Mouse (Mus musculus) heart, embryonic 11.5 days (tissue): Measurements from ENCODE around the gene Slc23a2. TPM values are rescaled to one million over a fixed set of nuclear protein-coding genes. Genes with fewer than 3 reads are reported as not detected.

Experiments used
- ATAC-seq: fragments of 200-750 bp; cut with Nextera tagmentation; replicated peaks from 2 replicates; pipeline ENCODE4 v1.8.0; 2017; ENCODE audit warnings: moderate library complexity; ENCODE audit not compliant: insufficient number of reproducible peaks, low FRiP score, low TSS enrichment
- H3K27ac ChIP-seq: fragments of 300-500 bp; sonication (generic); 2 replicates; pipeline ENCODE4 v1.5.1; 2014; ENCODE audit warnings: mild to moderate bottlenecking, low read depth, low read length
- H3K27me3 ChIP-seq: fragments of 300-500 bp; sonication (generic); 2 replicates; pipeline ENCODE4 v1.6.1; 2014; ENCODE audit warnings: mild to moderate bottlenecking, low read length, mixed read lengths; ENCODE audit not compliant: control insufficient read depth, insufficient read depth
- H3K36me3 ChIP-seq: fragments of 300-500 bp; sonication (generic); 2 replicates; pipeline ENCODE4 v1.6.1; 2014; ENCODE audit warnings: mild to moderate bottlenecking, low read length, moderate library complexity, mixed read lengths; ENCODE audit not compliant: control insufficient read depth, insufficient read depth
- H3K4me1 ChIP-seq: fragments of 300-500 bp; sonication (generic); 2 replicates; pipeline ENCODE4 v1.6.1; 2014; ENCODE audit warnings: low read length; ENCODE audit not compliant: control insufficient read depth, insufficient read depth
- H3K4me2 ChIP-seq: fragments of 300-500 bp; sonication (generic); 2 replicates; pipeline ENCODE4 v1.6.1; 2014; ENCODE audit warnings: mild to moderate bottlenecking, moderate library complexity
- H3K4me3 ChIP-seq: fragments of 300-500 bp; sonication (generic); 2 replicates; pipeline ENCODE4 v1.5.1; 2014; ENCODE audit warnings: low read depth, low read length
- H3K9ac ChIP-seq: fragments of 300-500 bp; sonication (generic); 2 replicates; pipeline ENCODE4 v1.6.1; 2014; ENCODE audit warnings: mild to moderate bottlenecking, low read depth, low read length, moderate library complexity
- H3K9me3 ChIP-seq: fragments of 300-500 bp; sonication (generic); replicated peaks from 2 replicates; pipeline ENCODE4 v1.6.1; 2016; ENCODE audit warnings: low read length; ENCODE audit not compliant: control insufficient read depth
- WGBS: fragments of 180-500 bp; shearing (Covaris S2); extraction: QIAGEN DNeasy Blood & Tissue Kit; methylation state at CpG from one replicate; pipeline ENCODE4 v1.1.7; 2014; ENCODE audit not compliant: insufficient replicate concordance; 5-methylcytosine and 5-hydroxymethylcytosine counted together
- polyA plus RNA-seq: library from polyadenylated mRNA; unstranded; fragments of >200 nt; fragmentation: Nextera tagmentation; extraction: Ambion mirVana; gene quantifications from 2 replicates; pipeline ENCODE4 v1.2.1, GENCODE M21; 2014

The Slc23a2 gene
- polyA plus RNA-seq, 1 experiment from 2014 or later: 8.7 TPM

DNA sequence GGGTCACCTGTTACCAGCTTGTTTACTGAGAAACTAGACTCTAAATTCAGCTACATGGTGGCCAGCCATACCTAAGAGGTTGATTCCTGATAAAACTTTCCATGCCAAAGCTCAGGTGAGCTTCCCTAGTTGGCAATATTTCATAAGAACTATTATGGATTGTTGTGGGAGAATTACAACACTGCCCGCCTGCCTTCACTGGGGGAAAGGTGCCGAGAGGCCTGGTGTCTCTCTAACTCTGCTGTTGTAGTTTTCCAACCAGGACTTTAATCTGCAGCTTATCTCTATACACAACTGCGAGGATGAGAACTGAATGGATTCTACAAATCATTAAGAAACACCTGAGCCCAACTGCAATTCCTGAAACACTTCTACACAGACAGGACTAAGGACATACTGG, 52.2 kb downstream of the Slc23a2 start:
- H3K4me3 ChIP-seq: no peak overlapping the region
- 71% methylated on average over 3 of the region's 3 CpGs for WGBS
- 0 out of 2 replicates have a peak, but pooled peaks cover 4% of the 10 kb centered on the region for H3K4me1 ChIP-seq
- no peak for ATAC-seq
- H3K9ac ChIP-seq: no peak overlapping the region
- H3K27me3 ChIP-seq: no peaks in the 10 kb centered on the region
- no peak overlapping the region for H3K4me2 ChIP-seq
- H3K9me3 ChIP-seq: no peaks in the 10 kb centered on the region
- no peaks in the 10 kb centered on the region; the same call in 1 of the 2 replicates for H3K36me3 ChIP-seq
- no peak overlapping the region for H3K27ac ChIP-seq

DNA sequence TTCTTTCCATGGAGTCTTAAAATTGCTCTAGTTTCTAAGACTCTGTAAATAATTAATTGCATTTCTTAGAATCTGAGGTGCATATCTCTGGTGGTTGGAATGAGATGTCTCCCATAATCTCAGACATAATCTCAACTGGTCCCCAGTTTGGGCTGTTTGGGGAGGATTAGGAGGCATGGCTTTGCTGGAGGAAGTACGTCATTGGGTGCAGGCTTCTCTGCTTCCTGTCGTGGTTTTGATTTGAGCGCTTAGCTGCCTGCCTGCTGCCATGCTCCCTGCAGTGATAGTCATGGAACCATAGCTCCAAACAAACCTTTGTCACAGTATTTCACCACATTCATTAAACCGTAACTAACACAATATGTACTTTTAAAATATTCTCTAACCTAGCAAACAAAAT, 53.2 kb downstream of the Slc23a2 start:
- Histone ChIP-seq H3K9ac (no peak overlapping the region), H3K9me3 (no peaks in the 10 kb centered on the region), H3K36me3 (no peaks in the 10 kb centered on the region; the same call in 1 of the 2 replicates), H3K4me2 (no peak overlapping the region), H3K4me1 (0 out of 2 replicates have a peak, but pooled peaks cover 4% of the 10 kb centered on the region), H3K4me3 (no peak overlapping the region), H3K27ac (no peak overlapping the region), H3K27me3 (no peaks in the 10 kb centered on the region)
- WGBS: 68% methylated on average over 4 of the region's 4 CpGs
- no peak for ATAC-seq

DNA sequence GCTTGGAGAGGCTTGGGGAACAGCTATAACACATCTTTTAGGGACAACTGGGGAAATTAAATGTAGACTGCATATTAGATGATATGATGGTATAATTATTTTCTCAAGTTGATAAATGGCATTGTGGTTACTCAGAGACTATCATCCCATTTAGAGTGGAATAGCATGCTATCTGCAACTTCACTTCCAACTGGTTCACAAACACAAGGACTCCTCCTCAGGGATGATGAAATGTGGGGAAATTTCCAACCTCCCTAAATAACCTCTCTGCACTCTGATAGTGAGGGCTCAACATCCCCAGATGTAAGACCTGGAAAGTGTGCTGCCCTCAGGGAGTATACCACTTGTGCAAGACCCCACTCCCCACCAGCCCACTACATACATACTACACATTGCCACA, 60.1 kb downstream of the Slc23a2 start:
- H3K9ac ChIP-seq: no peak overlapping the region
- peaks cover 5% of the 10 kb centered on the region; the same call in 1 of the 2 replicates for H3K4me1 ChIP-seq
- no peak overlapping the region for H3K4me2 ChIP-seq
- no peaks in the 10 kb centered on the region for H3K36me3 ChIP-seq
- no peak overlapping the region for H3K4me3 ChIP-seq
- no peaks in the 10 kb centered on the region for H3K9me3 ChIP-seq
- no peak overlapping the region for H3K27ac ChIP-seq
- H3K27me3 ChIP-seq: no peaks in the 10 kb centered on the region
- ATAC-seq: no peak

DNA sequence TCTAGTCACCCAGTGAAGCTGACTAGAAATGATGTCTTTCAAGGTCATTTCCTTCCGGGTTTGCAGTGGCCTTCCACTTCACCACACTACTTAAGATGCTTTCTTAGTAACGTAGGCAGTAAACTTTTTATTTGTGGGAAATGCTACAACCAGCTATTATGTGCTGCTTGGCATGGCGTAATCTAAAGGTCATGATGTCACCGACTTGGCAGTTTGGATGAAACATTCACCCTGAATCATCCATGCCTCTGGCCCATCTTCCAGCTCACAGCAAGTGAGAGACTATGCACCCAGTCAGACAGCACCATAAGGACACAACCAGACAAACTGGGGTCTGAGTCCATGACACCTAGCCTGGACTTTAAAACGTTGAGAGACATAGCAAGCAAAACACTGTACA, 60.5 kb downstream of the Slc23a2 start:
- ATAC-seq: no peak
- Histone ChIP-seq H3K27ac (no peak overlapping the region), H3K27me3 (no peaks in the 10 kb centered on the region), H3K4me2 (no peak overlapping the region), H3K9ac (no peak overlapping the region), H3K4me1 (peaks cover 9% of the 10 kb centered on the region), H3K36me3 (no peaks in the 10 kb centered on the region), H3K9me3 (no peaks in the 10 kb centered on the region), H3K4me3 (no peak overlapping the region)
- WGBS: 87% methylated on average over 5 of the region's 5 CpGs

DNA sequence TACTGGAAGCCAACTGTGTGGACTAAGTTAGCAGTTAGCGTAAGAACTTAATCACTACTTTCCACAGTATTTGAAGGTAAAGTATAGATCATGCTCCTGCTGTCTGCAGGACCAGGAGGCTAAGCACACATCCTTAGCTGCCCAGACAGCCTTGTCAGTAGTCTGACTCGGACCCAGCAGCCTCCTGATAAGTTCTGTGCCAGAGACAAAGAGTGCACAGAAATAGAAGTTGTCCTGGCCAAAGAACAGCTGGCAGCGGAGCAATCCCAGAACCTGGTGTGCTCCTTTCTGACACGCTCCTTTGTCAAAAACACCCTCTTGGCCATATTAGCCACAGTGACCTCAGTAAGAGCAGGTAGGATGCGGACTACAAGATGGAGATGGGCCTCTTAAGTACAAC, 65.8 kb downstream of the Slc23a2 start:
- H3K36me3 ChIP-seq: no peaks in the 10 kb centered on the region
- H3K4me3 ChIP-seq: no peak overlapping the region
- H3K9ac ChIP-seq: no peak overlapping the region
- H3K9me3 ChIP-seq: no peaks in the 10 kb centered on the region
- peaks cover 31% of the 10 kb centered on the region for H3K4me1 ChIP-seq
- peak; percentile 55; the same call in 1 of the 2 replicates for ATAC-seq
- no peak overlapping the region for H3K4me2 ChIP-seq
- 39% methylated on average over 5 of the region's 5 CpGs for WGBS
- H3K27ac ChIP-seq: peak overlapping the region; percentile 64
- no peaks in the 10 kb centered on the region for H3K27me3 ChIP-seq

DNA sequence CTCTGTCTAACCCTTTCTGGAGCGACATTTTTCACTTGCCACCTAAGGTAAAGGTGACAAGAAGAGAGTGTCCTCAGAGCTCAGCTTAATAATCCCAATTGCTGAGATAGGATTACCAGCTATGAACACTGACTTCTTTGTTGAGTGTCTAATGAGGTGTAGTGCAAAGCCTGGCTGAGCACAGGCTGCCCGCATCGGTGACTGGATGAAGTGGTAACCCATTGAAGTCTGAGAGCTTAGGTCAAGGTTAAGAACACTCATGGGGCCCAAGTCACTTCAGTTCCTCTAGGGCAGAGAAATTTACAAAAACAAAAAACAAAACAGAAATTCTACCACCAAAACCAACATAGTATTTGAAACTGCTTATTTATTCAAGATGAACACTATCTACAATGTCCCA, 71.9 kb downstream of the Slc23a2 start:
- Histone ChIP-seq H3K9me3 (no peaks in the 10 kb centered on the region), H3K9ac (no peak overlapping the region), H3K4me3 (no peak overlapping the region), H3K36me3 (peaks cover 4% of the 10 kb centered on the region), H3K27ac (no peak overlapping the region), H3K4me1 (peaks cover 12% of the 10 kb centered on the region), H3K4me2 (no peak overlapping the region), H3K27me3 (no peaks in the 10 kb centered on the region)
- WGBS: 77% methylated on average over 3 of the region's 3 CpGs
- no peak for ATAC-seq

DNA sequence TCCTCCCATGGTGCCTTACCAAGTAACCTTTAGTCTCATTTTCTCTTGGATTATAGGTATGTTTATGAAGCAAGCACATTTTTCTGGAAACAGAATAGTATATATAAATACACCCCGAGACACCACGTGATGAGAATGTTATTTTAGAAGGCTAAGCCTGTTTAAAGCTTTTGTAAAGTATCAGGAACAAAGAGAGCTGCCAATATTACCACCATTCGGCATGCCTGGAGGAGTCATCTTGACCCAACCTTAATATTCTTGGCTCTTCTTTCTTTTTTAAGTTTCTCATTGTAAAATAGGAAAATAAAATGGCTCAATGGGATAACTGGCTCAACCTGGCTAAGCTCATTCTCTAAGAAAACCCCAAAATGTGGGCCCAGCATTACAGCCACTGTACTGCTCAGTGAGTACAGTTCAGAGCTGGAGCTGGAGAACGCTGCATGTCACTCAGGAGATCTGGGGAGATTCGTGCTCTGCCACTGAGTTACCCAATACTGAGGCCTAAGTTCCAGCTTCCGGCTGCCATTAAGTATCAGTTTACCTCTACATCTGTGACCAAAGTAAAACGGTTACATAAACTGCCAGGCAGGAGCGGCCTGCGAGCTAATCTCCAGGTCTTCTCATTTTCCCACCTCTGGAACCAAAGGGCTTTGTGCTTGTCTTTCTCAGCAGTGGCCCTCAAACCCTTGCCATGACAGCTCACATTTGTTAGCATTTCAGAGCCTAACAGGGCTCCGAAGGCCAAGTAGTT, 74.7 kb downstream of the Slc23a2 start:
- H3K4me3 ChIP-seq: no peak overlapping the region
- no peaks in the 10 kb centered on the region for H3K27me3 ChIP-seq
- H3K9ac ChIP-seq: no peak overlapping the region
- no peaks in the 10 kb centered on the region for H3K4me1 ChIP-seq
- no peak overlapping the region for H3K4me2 ChIP-seq
- no peaks in the 10 kb centered on the region for H3K9me3 ChIP-seq
- ATAC-seq: no peak
- WGBS: 83% methylated on average over 10 of the region's 10 CpGs
- H3K27ac ChIP-seq: no peak overlapping the region
- peaks cover 6% of the 10 kb centered on the region for H3K36me3 ChIP-seq

DNA sequence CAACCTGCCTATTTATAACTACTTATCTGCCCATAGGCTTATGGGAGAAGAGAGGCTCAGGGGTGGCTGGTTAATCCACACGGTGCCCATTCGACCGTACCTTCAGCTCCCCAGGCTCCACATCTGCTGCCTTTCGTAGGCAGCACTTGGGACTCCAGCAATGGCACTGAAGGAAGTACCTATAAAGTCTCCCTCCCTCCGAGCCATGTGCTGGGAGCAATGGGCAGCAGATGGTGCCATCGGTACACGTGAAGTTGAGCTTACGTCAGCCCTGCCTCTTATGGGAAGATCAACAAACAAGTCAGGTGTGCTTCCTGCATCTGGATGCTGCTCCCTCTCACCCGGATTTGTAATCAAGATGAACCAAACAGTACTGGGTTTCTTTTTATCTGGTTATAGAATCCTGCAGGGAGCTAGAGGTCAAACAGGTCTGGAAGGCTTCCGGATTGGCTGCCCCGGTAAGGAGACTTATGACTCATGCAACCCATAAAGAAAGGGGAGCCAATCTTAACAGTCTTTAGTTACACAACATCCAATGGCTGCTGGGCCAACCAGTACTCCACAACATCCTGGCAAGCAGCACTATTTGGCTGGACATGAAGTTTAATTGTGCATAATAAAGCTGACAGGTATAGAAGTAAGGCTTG, 80.6 kb downstream of the Slc23a2 start:
- Histone ChIP-seq H3K36me3 (peaks cover 2% of the 10 kb centered on the region; the same call in 1 of the 2 replicates), H3K4me3 (no peak overlapping the region), H3K9me3 (no peaks in the 10 kb centered on the region), H3K4me2 (no peak overlapping the region), H3K9ac (no peak overlapping the region), H3K4me1 (peaks cover 6% of the 10 kb centered on the region), H3K27ac (no peak overlapping the region), H3K27me3 (no peaks in the 10 kb centered on the region)
- 73% methylated on average over 11 of the region's 11 CpGs for WGBS
- ATAC-seq: no peak
